Mouse (Mus musculus): ENCODE data around the gene Npb. TPM values are rescaled to one million over a fixed set of nuclear protein-coding genes. Genes with fewer than 3 reads are reported as not detected.
"Not testable (repeated sequence)": the region's sequence is repeated elsewhere in the genome, so short reads cannot be mapped to it uniquely, and the experiment has no call there.

The Npb gene
- total and polyA plus RNA-seq, 3 experiments, result not detected

DNA sequence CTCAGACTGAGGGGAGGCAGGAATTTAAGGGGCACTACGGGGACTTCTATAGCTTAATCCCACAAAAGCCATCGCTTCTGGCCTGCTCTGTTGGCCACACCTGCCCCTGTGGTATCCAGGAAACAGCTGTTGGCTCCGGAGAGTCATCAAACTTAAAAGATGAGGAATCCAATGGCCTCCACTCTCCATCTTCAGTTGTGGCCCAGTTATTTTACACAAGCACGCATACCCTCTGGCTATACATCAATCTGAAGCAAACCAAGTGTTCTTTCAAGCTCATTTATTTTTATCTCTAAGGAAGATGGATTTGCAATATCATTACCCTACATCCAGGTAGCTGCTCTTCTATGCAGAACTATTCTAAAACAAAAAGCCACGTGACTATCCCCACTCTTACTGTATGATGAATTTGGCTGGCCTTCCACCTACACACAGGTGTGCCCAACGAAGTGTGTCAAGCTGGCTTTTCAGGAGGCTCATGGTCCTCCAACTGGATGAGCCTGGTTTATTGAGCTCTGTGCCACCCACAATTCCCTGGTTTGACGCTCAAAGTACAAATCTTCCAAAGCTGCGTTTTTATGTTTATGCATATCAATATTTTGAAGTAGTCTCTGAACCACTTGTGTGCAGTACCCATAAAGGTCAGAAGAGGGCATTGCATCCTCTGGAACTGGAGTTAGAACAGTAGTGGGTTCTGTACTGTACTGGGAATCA lies 25.9 kb upstream of the Npb start:
- Histone ChIP-seq H3K27me3 (ENCODE audit: control insufficient read depth, insufficient read depth, low read length) (no peaks in the 10 kb centered on the region), H3K4me1 (ENCODE audit: control insufficient read depth, insufficient read depth, low read length) (peaks cover 7% of the 10 kb centered on the region), H3K4me3 (peak overlapping the region; percentile 72), H3K9ac (ENCODE audit: low read depth, low read length) (peak overlapping the region; percentile 98; the same call in 1 of the 2 replicates), H3K79me2 (replicated peaks; ENCODE audit: control insufficient read depth, insufficient read depth, low read length) (peaks cover 5% of the 10 kb centered on the region), H3K36me3 (ENCODE audit: control insufficient read depth, insufficient read depth, low read length) (peaks cover 6% of the 10 kb centered on the region), H3K27ac (peak overlapping the region; percentile 94)
- intact Hi-C loops (cut with DNase I), result loop anchor here (2.0 to 5.0 kb wide), 3 partner anchors 30 to 130 kb away; partner anchors contain the start of genes Cenpx, Lrrc45 and Mcrip1
- TF ChIP-seq CTCF (IDR thresholded peaks at IDR 0.05) (peak; percentile 76), POLR2A (IDR thresholded peaks at IDR 0.05; ENCODE audit: insufficient read depth, low read depth, low read length) (no peak)
- DNase-seq, result no peak
- WGBS, result 68% methylated on average over 8 of the region's 8 CpGs

GRCm38 (mm10) chr11:120582982-120583293 lies 25.3 kb upstream of the Npb start:
- not testable (repeated sequence) for H3K79me2 ChIP-seq (replicated peaks; ENCODE audit: control insufficient read depth, insufficient read depth, low read length); H3K27ac ChIP-seq; H3K27me3 ChIP-seq (ENCODE audit: control insufficient read depth, insufficient read depth, low read length); DNase-seq; H3K4me1 ChIP-seq (ENCODE audit: control insufficient read depth, insufficient read depth, low read length); H3K36me3 ChIP-seq (ENCODE audit: control insufficient read depth, insufficient read depth, low read length); H3K4me3 ChIP-seq; H3K9ac ChIP-seq (ENCODE audit: low read depth, low read length)
- 95% methylated on average over 2 of the region's 2 CpGs for WGBS
- intact Hi-C loops (cut with DNase I), result loop anchor here (2.0 to 5.0 kb wide), 3 partner anchors 30 to 129 kb away; partner anchors contain the start of genes Cenpx, Lrrc45 and Mcrip1

DNA sequence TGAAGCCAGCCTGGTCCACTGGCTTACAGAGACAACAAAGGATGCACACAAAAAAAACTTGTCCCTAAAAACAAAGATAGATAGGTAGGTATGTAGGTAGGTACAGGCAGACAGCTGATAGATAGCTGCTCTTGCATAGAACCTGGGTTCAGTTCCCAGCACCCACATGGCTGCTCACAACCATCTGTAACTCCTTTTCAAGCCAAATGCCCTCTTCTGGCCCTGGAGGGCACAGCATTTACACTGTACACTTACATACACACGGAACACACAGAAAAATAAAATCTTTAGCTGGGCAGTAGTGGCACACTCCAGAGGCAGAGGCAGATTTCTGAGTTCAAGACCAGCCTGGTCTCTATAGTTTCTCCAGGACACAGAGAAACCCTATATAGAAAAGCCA lies 24.3 kb upstream of the Npb start:
- intact Hi-C loops (cut with DNase I), result loop anchor here (2.0 to 5.0 kb wide), 3 partner anchors 29 to 128 kb away; partner anchors contain the start of genes Cenpx, Lrrc45 and Mcrip1

GRCm38 (mm10) chr11:120588531-120588930 lies 19.7 kb upstream of the Npb start:
- Histone ChIP-seq H3K27me3 (ENCODE audit: control insufficient read depth, insufficient read depth, low read length) (no peaks in the 10 kb centered on the region), H3K36me3 (ENCODE audit: control insufficient read depth, insufficient read depth, low read length) (no peaks in the 10 kb centered on the region; the same call in none of the 2 replicates), H3K4me1 (ENCODE audit: control insufficient read depth, insufficient read depth, low read length) (no peaks in the 10 kb centered on the region), H3K4me3 (no peak overlapping the region), H3K79me2 (replicated peaks; ENCODE audit: control insufficient read depth, insufficient read depth, low read length) (no peaks in the 10 kb centered on the region), H3K27ac (no peak overlapping the region), H3K9ac (ENCODE audit: low read depth, low read length) (no peak overlapping the region)
- TF ChIP-seq CTCF (IDR thresholded peaks at IDR 0.05), result no peak
- TF ChIP-seq EP300 (IDR thresholded peaks at IDR 0.05; ENCODE audit: insufficient read depth, low read depth, low read length), result no peak
- 61% methylated on average over 6 of the region's 6 CpGs for WGBS
- intact Hi-C loops (cut with DNase I), result no loop called here
- no peak for DNase-seq

More for the DNA sequence above, 24.3 kb upstream of the Npb start:
- Histone ChIP-seq H3K27ac (no peak overlapping the region), H3K36me3 (ENCODE audit: control insufficient read depth, insufficient read depth, low read length) (peaks cover 6% of the 10 kb centered on the region), H3K4me3 (no peak overlapping the region), H3K9ac (ENCODE audit: low read depth, low read length) (no peak overlapping the region), H3K79me2 (replicated peaks; ENCODE audit: control insufficient read depth, insufficient read depth, low read length) (peaks cover 5% of the 10 kb centered on the region), H3K27me3 (ENCODE audit: control insufficient read depth, insufficient read depth, low read length) (no peaks in the 10 kb centered on the region), H3K4me1 (ENCODE audit: control insufficient read depth, insufficient read depth, low read length) (peaks cover 7% of the 10 kb centered on the region)
- no peak for DNase-seq
- WGBS, result 97% methylated on average over 1 of the region's 1 CpGs
- TF ChIP-seq CTCF (IDR thresholded peaks at IDR 0.05), result no peak
- TF ChIP-seq POLR2A (IDR thresholded peaks at IDR 0.05; ENCODE audit: insufficient read depth, low read depth, low read length), result no peak
- no peak for TF ChIP-seq EP300 (IDR thresholded peaks at IDR 0.05; ENCODE audit: insufficient read depth, low read depth, low read length)

- TF ChIP-seq POLR2A (IDR thresholded peaks at IDR 0.05; ENCODE audit: insufficient read depth, low read depth, low read length), result no peak
- TF ChIP-seq EP300 (IDR thresholded peaks at IDR 0.05; ENCODE audit: insufficient read depth, low read depth, low read length), result no peak
- no peak for TF ChIP-seq CTCF (IDR thresholded peaks at IDR 0.05)
- H3K4me3 ChIP-seq, result peak overlapping the region; percentile 85
- H3K27ac ChIP-seq, result peak overlapping the region; percentile 77
- no peak for DNase-seq
- H3K79me2 ChIP-seq (replicated peaks; ENCODE audit: control insufficient read depth, insufficient read depth, low read length), result peaks cover 3% of the 10 kb centered on the region
- H3K9ac ChIP-seq (ENCODE audit: low read depth, low read length), result peak overlapping the region; percentile 84
- WGBS, result 3% methylated on average over 96 of the region's 99 CpGs
- no peaks in the 10 kb centered on the region; the same call in none of the 2 replicates for H3K36me3 ChIP-seq (ENCODE audit: control insufficient read depth, insufficient read depth, low read length)
- H3K4me1 ChIP-seq (ENCODE audit: control insufficient read depth, insufficient read depth, low read length), result peaks cover 7% of the 10 kb centered on the region
- intact Hi-C loops (cut with DNase I), result no loop called here
- no peaks in the 10 kb centered on the region for H3K27me3 ChIP-seq (ENCODE audit: control insufficient read depth, insufficient read depth, low read length)
Observed at GRCm38 (mm10) chr11:120597240-120598235, 10.7 kb upstream of the Npb start.

All from heart, adult 2 months (tissue).